Comparison of ENCODE assay signal across 11 mouse cellular contexts in the genomic region with DNA sequence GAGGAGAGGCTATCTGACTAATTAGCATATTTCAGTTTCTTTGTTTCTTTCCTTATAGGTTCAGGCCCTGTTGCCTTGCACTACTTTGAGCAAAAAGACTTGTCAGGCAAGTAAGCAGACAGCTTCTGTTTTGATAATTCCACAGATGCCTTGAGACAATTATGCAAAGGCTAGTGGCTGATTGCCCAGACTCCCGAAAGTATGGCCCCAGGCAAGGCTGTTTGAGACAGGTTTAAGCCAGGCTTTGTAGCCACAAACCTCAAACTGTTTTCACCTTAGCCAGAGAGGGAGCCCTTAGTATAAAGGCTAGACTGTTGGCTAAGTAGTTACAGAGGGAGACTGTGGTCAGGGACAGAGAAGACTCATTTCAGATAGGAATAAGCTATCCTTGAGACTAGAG.
DNase-seq lines count a peak whose midpoint lies in the region; ATAC-seq lines count a peak whose summit lies in the region.
"Had no signal": no experiment of that assay in that cellular context is flagged by ENCODE, and none has a peak within 500 bp of the region (broad histone marks: within the 10 kb centered on the region; RNA-seq: fewer than 3 reads in every experiment).

No protein-coding gene starts in this region.

- ATAC-seq in limb, embryonic 13.5 days (ENCODE audit: low FRiP score, low read depth), result 0 out of 2 replicates have a peak, but pooled peaks have one; percentile 19
- no peak for ATAC-seq in frontal cortex, adult (ENCODE audit: low TSS enrichment)
- no peak for ATAC-seq in erythroblast, adult 5-6 weeks (replicated peaks; ENCODE audit: low FRiP score, poor library complexity, severe bottlenecking)

- H3K4me2 ChIP-seq in limb, embryonic 13.5 days (replicated peaks), result no peak overlapping the region
- H3K4me2 ChIP-seq: liver, embryonic 15.5 days had no signal

- H3K4me1 ChIP-seq in limb, embryonic 13.5 days, result 0 out of 2 replicates have a peak, but pooled peaks cover 7% of the 10 kb centered on the region

- 13% methylated on average over 1 of the region's 1 CpGs for WGBS in limb, embryonic 13.5 days

- no peak overlapping the region for H3K4me3 ChIP-seq in limb, embryonic 13.5 days
- H3K4me3 ChIP-seq: liver, embryonic 15.5 days had no signal

- H3K36me3 ChIP-seq in limb, embryonic 13.5 days, result no peaks in the 10 kb centered on the region

- H3K27ac ChIP-seq in limb, embryonic 13.5 days, result no peak overlapping the region
- H3K27ac ChIP-seq: liver, embryonic 15.5 days had no signal

- no peak overlapping the region for H3K9ac ChIP-seq in limb, embryonic 13.5 days
- H3K9ac ChIP-seq: liver, embryonic 15.5 days had no signal

- H3K9me3 ChIP-seq in limb, embryonic 13.5 days, result peaks cover 15% of the 10 kb centered on the region; the same call in 1 of the 2 replicates
- H3K9me3 ChIP-seq: liver, embryonic 15.5 days had no signal

- H3K27me3 ChIP-seq in limb, embryonic 13.5 days, result no peaks in the 10 kb centered on the region
- H3K27me3 ChIP-seq: liver, embryonic 15.5 days had no signal

- DNase-seq in left cerebral cortex, postnatal 4 days, result peak; percentile 29
- DNase-seq in left cerebral cortex, adult 18-20 months (ENCODE audit: low spot score in 2 of 2), result no peak
- peak; percentile 93 for DNase-seq in Muller cell, postnatal 12 days (ENCODE audit: inconsistent ontology term)
- DNase-seq in fibroblast of lung, adult 2 months (ENCODE audit: low read depth), result peak; percentile 95
- no peak for DNase-seq in cerebellum, adult 9-11 months
- DNase-seq: heart, postnatal 10 days; retina, postnatal 1 day had no signal

- intact Hi-C loops in left cerebral cortex, postnatal 4 days (cut with DNase I), result no loop called here

Comparison
In these comparisons a context has a peak if more than half of its experiments do, and no peak if none do; other contexts are left out.
1. DNase-seq: peak in left cerebral cortex, postnatal 4 days (single experiment), Muller cell, postnatal 12 days (single experiment) and fibroblast of lung, adult 2 months (single experiment); none in left cerebral cortex, adult 18-20 months (0 of 2) and cerebellum, adult 9-11 months (single experiment).